Mouse (Mus musculus): Measurements from ENCODE around the gene Igf2bp1. TPM values are rescaled to one million over a fixed set of nuclear protein-coding genes. Genes with fewer than 3 reads are reported as not detected.

Igf2bp1 gene
- polyA plus RNA-seq, 2 experiments from 2014 or later, result not detected

DNA sequence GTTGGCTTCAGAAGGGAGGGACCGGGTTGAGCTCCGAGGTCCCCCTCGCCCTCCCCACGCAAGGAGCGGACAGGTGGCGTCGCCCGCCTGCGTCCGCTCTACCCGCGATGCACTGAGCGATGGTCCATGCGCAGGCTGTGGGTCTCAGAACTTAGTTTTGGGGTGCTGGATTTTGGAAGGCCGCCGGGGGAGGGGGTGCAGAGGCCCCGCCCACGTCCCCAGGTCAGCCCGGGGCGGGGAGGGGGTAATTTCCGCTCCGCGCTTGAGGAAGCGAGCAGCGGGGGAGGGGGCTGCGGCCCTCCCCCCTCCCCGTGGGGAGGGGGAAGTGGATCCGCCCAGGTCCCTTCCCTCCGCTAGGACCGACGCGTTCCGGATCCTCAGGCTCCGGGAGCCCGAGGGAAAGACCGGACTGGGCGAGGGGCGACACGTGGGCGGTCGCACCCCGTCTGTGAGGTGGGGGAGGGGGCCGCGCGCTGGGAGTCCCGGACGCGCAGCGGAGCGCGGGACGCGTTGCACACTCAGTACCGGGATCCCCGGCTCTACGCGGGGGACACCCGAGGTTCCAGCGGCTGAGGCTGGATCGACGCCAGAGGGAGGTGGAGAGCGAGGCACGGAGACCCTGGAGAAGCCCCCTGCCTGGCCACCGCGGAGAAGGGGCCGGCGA, 1.2 kb upstream of the Igf2bp1 start:
- peak; percentile 43 for ATAC-seq

DNA sequence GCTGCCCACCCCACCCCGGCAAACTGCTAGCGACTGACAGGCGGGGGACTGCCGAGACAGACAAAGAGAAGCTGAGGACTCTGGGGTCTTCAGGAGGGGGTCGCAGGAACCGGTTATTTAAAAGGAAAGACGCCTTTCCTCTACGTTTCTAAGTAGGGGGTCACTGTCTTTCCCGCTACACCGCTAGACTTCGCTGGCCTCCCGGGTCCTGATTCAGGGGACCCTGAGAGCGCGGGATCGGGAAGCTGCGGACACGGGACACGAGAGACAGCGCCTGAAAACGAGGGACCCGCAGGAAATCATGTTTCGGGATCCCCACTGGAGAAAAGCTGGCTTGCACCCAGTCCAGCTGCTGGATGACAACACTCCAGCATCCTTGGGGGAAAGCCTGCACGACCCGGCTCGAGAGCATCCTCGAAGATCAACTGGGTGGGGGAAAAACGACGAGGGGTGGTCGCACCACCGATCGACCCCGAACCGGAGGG, 669 bp upstream of the Igf2bp1 start:
- no peak for ATAC-seq

DNA sequence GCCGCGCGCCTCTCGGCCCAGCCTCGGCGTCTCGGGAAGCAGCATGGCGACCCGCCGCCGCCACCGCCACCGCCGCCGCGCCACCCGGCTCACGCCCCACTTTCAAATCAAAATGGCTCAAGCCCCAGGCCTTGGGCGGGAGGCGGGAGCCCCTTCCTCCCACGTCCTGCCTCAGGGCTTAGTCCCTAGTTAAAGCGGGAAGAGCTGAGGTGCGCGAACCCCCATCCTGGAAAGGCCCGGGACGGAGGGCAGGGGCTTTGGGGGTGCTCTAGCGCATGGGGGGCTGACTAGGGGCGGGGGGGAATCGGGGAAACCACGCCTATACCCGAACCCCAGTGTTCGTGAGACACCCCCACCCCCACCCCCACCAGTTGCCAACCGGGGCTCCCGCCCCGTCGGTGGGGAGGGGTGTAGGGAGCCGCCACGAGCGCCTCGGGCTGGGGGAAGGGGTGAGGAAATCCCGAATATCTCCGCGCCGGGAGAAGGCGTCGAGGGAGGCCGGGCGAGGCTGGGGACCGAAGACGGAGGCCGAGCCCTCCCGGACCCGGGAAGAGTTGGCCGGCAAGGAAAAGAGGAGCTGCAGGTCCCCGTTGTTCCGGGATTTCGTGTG, 842 bp downstream of the Igf2bp1 start:
- no peak for ATAC-seq

DNA sequence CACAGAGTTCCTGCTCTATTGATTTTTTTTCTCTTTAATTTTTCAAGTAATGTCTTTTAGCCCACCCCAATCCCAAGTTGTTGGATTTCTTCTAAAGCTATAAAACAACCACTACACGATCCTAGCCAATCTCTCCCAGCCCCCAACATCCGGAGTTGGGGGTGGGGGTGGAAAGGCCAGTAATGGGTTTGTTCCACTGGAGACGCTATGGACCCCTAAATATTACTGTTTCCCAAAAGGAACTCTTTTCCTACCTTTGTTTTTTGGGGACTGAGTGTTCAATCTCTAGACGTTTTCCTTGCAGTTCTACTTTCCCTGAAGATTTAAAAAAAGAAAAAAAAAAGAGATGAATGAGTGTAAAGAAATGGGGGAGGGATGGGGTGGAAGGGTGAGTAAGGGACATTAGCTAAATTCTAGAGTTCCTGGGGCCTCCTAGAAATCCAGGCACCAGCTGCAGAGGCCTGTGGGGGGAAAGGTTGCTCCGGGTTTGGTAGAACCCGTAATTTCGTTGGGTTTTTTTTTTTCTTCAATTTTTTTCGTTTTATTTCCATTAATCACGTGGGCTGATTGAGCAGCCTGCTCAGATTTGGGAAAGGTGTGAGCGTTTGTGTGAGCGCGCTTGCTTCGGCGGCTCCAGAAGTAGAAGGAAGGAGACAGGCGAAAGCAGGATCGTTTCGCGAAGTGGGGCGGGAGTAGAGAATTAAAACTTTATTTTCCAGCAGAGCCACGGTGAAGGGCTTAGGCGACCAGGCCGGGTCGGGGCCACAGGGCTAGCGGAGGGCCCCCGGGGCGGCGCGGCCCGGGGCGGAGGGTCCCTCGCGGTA, 1.6 kb downstream of the Igf2bp1 start:
- no peak for ATAC-seq

DNA sequence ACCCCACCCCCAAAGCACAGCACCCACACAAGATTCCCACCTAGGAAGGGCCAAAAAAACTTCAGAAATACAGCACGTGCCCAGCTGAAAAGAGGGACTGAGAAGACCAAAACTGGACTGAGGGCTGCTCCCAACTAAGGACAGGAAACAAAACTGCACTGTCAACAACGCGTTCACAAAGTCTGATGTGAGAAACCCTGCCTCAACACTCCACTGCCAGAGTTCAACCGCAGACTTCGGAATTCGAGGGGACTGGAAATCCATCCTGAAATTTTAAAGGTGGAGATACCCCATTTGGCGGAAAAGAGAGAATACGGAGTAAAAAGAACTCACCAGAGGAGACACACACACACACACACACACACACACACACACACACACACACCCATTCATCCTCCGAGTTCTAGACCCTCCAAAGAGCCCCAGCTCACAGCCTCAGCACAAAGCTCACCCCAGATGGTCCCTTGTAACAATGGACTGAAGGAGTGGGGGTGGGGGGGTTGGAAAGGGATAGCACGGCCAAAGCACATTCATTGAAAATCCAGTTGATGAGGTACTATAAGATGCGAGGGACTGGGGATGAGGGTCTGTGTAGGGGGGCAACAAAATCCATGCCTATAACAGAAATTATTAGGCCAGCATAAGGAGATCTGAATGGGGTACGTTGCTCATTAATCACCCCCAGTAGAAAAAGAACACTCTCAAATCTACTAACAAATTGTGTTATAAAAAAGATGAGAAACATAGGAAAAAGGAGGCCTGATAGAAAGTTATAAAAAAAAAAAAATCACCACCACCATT, 2.4 kb downstream of the Igf2bp1 start:
- no peak for ATAC-seq

DNA sequence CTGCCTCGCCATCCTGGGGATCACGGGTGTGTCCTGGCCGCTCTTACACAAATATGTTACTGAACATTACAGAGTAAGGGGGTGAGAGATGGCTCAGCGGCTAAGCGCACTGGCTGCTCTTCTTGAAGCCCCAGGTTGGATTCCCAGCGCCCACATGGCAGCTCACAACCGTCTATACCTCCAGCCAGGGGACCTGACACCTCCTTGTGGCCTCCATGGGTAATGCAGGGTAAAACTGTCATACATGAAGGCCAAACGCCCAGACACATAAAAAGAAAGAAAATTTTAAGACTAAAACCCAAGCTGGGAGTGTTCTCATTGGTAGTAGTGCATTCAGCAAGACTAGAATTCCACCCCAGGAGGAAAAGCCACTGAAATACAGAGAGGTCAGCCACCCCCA, 11.6 kb downstream of the Igf2bp1 start:
- ATAC-seq, result no peak

DNA sequence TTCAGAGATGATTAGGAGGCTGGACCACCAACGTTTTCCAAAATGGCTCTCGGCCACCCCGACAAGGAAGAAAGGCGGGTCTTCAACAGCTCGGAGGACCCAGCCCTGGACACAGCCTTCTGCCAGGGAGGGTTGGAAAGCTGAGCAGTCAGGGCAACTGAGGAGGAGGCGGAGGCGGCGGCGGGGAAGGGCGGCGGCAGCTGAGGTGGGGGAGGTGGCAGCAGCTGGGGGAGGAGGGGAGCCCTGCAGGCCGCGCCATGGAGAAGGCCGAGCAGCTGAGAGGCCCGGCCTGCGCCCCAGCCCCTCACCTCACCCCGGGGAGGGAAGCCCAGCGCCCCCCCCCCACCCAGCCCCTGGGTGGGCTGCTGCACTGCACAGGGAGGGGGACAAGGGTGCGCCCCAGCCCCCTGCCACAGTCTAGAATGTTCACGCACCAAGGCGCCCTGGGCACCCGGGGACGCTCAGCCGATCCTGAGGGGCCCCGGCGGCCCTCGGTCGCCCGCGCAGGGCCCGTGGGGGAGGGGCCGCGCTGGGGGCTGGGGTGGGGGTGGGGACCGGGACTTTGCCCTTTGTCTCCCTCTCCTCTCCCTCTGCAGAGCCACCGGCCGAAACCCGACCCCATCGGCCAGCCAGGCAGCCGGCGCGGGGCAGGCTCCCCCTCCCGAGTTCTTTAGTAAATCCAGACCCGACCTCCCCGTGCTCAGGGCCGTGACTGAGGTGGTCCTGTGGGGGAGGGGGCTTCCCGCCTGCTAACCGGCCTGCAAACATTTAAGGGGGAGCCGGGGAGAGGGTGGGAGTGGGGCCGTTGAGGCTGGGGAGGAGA, 14.6 kb downstream of the Igf2bp1 start:
- no peak for ATAC-seq

DNA sequence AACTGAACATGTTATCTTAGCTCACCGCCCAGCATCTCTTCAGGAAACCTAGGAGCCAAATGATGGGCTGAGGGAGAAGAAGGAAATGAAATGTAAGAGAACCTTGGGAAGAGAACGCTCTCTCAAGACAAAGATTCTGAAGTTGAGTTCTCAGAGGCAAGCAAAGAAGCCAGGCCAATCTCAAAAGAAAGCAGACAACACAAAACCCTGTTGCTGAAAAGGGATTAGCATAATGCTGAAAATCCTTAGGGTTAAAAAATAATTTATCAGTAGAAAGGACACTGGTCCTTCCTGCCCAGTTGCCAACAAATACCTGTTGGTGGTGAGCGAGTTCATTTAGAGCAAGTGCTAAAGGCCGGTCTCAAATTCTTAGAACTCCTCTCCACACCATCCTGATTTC, 15.3 kb downstream of the Igf2bp1 start:
- ATAC-seq, result no peak

DNA sequence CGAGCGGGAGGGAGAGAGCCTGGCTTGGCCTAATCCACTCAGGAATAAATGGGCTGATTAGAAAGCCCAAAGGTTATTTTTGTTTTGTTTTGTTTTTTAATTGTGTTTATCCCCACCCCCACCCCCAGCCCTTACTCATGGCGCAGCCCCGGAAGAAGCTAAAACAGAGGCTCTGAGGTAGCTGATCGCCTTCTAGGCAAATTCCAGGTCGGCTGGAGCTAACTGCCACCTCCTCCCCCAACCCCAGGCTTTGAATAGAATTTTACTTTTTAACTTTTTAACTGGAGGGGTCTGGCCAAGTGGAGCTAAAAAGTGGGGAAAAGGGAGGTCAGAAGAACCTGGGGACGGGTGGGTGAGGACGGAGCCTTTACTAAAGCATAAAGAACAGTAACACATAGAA, 15.9 kb downstream of the Igf2bp1 start:
- no peak for ATAC-seq

DNA sequence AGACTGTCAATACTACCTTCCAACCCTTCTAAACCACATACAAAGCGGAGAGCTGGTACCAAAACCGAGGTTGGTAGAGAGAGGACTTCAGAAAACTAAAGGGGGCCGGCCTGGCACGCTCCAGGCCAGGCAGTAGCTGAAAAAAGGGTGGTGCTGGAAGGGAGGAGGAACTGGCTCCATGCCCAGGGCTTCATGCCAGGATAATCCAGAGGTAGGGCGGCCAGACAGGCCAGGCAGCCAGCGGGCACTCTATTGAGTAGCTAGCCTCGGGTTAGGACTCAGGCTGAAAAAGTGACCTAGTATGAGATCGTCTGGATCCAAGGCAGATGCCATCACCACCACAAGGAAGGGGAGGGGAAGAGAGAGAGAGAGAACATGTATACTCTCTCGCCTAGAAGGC, 17.2 kb downstream of the Igf2bp1 start:
- no peak for ATAC-seq

DNA sequence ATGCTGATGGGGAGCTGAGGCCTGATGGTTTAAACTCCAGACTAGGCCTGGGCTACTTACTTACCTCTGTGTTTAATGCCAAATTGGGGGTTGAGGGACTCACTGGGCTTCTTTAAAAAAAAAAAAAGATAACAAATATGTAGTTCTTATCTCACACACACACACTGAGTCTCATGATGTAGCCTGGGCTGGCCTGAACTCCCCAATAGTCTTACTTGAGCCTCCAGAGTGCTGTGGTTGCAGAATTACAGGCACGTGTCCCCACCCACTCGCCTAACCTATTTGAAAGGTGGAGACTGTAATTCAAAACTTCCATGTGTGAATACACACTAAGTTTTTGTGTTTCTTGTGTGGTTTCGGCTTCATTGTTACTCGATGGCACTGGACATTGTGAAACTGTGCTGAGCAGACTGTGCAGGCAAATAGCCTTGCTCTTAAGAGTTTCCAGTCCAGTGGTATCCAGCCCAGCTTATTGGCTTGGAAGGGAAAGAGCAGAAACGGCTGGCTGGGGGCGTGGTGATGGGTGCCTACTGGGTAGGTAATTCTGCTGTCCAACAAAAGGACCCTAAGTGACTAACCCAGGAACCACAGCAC, 17.8 kb downstream of the Igf2bp1 start:
- ATAC-seq, result no peak

DNA sequence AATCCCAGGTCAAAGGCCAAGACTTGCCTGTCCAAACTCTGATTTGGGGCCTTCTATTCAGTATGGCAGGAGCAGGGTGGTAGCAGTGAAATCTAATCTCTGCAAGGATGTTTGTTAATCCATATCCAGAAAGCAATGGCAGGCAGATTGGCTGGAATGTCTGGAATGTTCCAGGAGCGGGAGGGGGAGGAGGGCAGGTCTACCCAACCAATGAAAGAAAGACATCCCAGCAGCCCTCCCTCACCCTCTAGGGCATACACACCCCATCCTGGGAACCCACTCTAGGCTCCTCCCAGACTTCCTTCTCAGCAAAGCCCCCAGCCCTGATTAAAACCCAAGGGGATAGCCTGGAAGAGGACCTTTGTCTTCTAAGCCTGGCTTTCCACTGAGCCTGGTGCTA, 23.3 kb downstream of the Igf2bp1 start:
- ATAC-seq, result no peak

DNA sequence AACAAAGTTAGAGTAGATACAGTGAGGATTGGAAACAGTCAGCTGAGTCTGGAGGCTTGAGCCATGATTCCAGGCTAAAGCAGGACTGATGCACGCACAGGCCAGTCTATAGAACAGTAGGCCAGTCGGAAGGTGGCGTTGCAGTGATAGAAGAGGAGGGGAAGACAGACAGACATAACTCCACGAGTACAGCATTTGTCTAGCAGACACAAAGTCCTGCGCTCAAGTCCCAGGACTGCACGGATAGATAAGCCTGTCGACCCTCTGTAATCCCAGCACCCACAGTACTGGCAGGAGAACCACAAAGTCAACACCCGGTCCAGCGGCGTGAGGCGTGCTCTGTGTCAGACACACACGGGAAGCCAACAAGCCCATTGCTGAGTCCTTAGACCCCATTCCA, 23.9 kb downstream of the Igf2bp1 start:
- no peak for ATAC-seq

DNA sequence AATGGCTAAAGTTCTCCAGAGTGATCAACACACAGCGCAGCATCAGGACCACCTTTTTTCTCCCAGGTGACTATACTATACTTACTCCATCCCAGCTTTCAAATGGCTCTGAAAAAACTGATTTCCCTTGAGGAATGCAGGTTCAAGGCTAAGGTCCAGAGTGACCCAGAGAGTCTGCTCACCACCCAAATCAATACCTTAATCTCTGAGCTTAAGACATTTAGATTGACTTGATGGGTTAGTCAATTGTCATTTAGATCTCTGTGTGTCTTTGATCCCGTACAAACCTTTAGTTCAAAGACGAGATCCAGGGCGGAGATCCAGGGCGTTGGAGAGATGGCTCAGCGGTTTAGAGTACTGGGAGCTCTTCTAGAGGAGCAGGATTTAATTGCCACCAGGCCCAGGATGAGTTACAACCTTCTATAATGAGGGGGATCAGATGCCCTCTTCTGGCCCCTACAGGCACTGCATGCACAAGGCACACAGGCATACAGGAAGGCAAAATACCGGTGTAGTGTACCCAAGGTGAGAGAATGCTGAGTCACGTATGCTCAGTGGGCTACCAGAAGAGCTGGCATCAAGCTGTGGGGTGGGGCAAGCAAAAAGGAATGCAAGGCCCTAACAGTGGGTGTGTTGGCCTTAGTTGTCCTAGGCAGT, 24.9 kb downstream of the Igf2bp1 start:
- no peak for ATAC-seq

DNA sequence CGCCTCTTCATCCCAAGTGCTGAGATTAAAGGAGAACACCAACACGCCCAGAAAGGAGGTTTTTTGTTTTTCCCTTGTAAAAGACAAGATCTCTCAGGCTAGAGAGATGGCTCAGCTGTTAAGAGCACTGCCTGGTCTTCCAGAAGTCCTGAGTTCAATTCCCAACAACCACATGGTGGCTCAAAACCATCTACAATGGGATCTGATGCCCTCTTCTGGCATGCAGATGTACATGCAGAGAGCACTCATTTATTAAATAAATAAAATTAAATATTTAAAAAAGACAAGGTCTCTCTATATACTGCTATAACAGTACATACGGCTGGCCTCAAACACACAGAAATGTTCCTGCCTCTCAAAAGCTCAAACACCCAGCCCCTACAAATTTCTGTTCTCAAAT, 27.3 kb downstream of the Igf2bp1 start:
- no peak for ATAC-seq

DNA sequence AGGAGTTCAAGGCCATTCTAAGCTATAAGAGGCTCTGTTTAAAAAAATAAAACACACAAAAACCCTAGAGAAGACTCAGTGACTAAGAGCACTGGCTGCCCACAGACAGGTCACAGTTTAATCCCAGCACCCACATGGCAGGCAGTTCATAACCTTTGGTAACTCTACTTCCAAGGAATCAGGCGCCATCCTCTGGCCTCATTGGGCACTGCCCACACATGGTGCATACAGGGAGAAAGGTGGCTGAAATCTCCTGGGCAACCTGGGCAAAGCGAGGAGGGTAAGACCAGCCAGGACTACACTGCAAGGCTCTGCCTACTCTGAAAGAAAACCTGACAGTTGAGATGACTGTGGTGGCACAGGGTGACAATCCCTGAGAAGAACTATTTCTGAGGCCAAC, 29.4 kb downstream of the Igf2bp1 start:
- ATAC-seq, result no peak

DNA sequence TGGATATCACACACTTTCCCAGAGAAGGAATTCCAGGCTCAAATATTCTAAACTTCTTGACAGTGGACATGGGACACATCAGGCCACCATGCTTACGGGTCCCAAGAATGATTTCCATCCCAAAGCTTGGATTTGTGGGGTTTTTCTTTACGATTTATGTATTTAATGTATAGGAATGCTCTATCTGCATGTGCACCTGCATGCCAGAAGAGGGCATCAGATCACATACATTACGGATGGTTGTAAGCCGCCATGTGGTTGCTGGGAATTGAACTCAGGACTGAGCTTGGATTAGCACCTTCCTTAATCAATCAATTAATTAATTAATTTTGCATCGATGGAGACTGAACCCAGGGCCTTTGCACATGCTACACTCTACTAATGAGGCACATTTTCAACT, 30.0 kb downstream of the Igf2bp1 start:
- ATAC-seq, result no peak

DNA sequence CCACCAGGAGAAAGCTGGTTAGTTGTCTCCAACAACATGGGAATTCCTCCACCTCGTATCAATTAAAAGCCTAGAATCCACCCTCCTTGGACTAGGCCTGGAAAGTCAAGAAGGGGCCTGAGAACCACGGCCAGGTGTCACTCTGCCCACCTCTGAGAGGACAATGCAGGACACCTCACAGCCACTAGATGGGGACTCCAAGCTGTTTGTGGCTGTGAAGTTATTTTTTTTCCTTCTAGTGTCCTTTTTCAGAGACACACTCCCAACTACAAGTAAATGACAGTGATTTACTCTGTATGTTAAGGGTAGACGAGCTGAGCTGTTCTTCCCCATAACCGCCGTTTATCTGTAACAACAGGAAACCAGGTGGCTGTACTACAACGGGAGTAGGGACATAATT, 32.6 kb downstream of the Igf2bp1 start:
- no peak for ATAC-seq

DNA sequence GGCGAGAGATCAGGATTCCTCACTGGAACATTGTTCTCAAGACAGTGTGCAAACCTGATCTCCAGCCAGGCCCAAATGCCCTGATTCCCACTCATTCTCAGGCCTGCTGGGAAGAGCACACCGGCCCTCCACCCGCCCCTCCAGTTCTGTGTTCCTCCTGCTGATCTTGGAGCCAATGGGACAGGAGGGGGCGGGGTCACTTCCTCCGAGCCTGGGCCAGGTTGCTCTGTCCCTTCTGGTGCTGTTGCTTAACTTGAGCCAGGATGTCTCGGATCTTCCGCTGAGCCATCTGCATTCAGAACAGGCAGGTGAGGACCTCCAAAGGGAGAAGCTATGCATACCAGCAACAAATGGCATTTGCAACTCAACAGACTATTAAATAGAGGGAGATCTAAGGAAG, 42.4 kb downstream of the Igf2bp1 start:
- no peak for ATAC-seq

DNA sequence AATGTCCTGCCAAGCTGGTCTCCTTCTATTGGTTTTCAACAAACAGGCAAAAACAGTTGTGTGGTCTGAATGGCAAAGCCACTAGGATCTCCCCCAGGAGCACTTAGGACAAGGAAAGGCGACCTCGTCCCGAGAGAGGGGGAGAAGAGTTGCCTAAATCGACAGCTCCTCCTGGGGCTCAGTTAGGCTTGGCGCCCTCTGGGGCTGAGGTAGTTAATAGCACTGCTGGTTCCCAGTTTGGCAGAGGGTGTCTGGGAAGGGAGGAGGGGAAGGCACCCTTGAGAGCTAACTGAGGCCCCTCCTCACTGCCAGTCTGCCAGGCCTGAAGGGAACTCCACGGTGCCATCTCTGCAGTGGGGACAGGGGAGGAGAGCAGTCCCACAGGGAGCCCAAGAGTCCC, 46.6 kb downstream of the Igf2bp1 start:
- no peak for ATAC-seq

DNA sequence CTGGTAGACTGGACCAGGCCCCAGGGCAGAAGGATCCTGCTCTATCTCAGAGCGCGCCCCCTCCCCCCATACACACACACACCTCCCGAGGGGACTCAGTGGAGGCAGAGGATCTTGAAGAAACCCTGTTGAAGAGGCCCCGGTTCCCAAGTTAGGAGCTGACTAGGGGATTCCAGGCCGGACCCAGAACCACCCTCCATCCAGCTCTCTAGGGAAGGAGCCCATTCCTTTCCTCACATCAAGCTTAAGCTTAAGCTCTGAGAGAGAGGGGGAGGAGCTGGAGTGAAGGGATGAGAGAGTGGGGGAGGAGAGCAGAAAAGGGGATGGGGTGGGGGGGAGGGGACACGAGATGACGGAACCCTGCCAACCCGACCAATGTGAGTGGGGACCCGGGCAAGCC, 47.5 kb downstream of the Igf2bp1 start:
- ATAC-seq, result no peak

Measured in CD4-positive, CD25-positive, alpha-beta regulatory T cell, adult 4 months (primary cell).